Mouse (Mus musculus) midbrain, embryonic 16.5 days (tissue): ENCODE results near the gene E030018B13Rik. TPM values are rescaled to one million over a fixed set of nuclear protein-coding genes. Genes with fewer than 3 reads are reported as not detected.
A peak's percentile ranks its signal among the peaks of the same experiment; 100 is the strongest.

Source experiments
- ATAC-seq: fragments of 200-750 bp; cut with Nextera tagmentation; 2 replicates; pipeline ENCODE4 v1.8.0; 2017; ENCODE audit warnings: moderate TSS enrichment
- H3K27ac ChIP-seq: fragments of 300-500 bp; sonication (generic); 2 replicates; pipeline ENCODE4 v1.5.1; 2014; ENCODE audit warnings: mild to moderate bottlenecking, low read length, mixed read lengths
- H3K27me3 ChIP-seq: fragments of 300-500 bp; sonication (generic); 2 replicates; pipeline ENCODE4 v1.6.1; 2014; ENCODE audit warnings: low read depth, low read length, mixed read lengths; ENCODE audit not compliant: control insufficient read depth, insufficient read depth
- H3K36me3 ChIP-seq: fragments of 300-500 bp; sonication (generic); 2 replicates; pipeline ENCODE4 v1.6.1; 2014; ENCODE audit warnings: mild to moderate bottlenecking, low read length, moderate library complexity, mixed read lengths; ENCODE audit not compliant: control insufficient read depth, insufficient read depth
- H3K4me1 ChIP-seq: fragments of 300-500 bp; sonication (generic); 2 replicates; pipeline ENCODE4 v1.6.1; 2014; ENCODE audit warnings: mild to moderate bottlenecking, low read length, mixed read lengths; ENCODE audit not compliant: control insufficient read depth, insufficient read depth
- H3K4me2 ChIP-seq: fragments of 300-500 bp; sonication (generic); 2 replicates; pipeline ENCODE4 v1.6.1; 2014; ENCODE audit warnings: mild to moderate bottlenecking, low read length, mixed read lengths
- H3K4me3 ChIP-seq: fragments of 300-500 bp; sonication (generic); 2 replicates; pipeline ENCODE4 v1.5.1; 2014; ENCODE audit warnings: low read depth, mild to moderate bottlenecking, low read length, moderate library complexity, mixed read lengths
- H3K9ac ChIP-seq: fragments of 300-500 bp; sonication (generic); 2 replicates; pipeline ENCODE4 v1.6.1; 2014; ENCODE audit warnings: low read depth, low read length, mixed read lengths
- H3K9me3 ChIP-seq: fragments of 300-500 bp; sonication (generic); replicated peaks from 2 replicates; pipeline ENCODE4 v1.6.1; 2014; ENCODE audit warnings: mild to moderate bottlenecking, low read length, mixed read lengths; ENCODE audit not compliant: control insufficient read depth, poor library complexity, severe bottlenecking
- WGBS: fragments of 180-500 bp; shearing (Covaris S2); extraction: QIAGEN DNeasy Blood & Tissue Kit; methylation state at CpG from one replicate; pipeline ENCODE4 v1.1.7; 2014; 5-methylcytosine and 5-hydroxymethylcytosine counted together
- polyA plus RNA-seq: library from polyadenylated mRNA; unstranded; fragments of >200 nt; fragmentation: Nextera tagmentation; extraction: Ambion mirVana; gene quantifications from 2 replicates; pipeline ENCODE4 v1.2.1, GENCODE M21; 2015

Gene E030018B13Rik
- polyA plus RNA-seq, 1 experiment from 2014 or later, result not detected

- Histone ChIP-seq H3K36me3 (no peaks in the 10 kb centered on the region), H3K27ac (no peak overlapping the region), H3K27me3 (no peaks in the 10 kb centered on the region), H3K9ac (no peak overlapping the region), H3K4me3 (no peak overlapping the region), H3K4me1 (peaks cover 28% of the 10 kb centered on the region), H3K4me2 (no peak overlapping the region), H3K9me3 (no peaks in the 10 kb centered on the region)
- ATAC-seq, result no peak
- 76% methylated on average over 4 of the region's 4 CpGs for WGBS
Observed at GRCm38 (mm10) chr7:63929080-63929479, 12.4 kb downstream of the E030018B13Rik start.

GRCm38 (mm10) chr7:63930132-63930531 lies 13.5 kb downstream of the E030018B13Rik start:
- H3K4me3 ChIP-seq, result no peak overlapping the region

GRCm38 (mm10) chr7:63930766-63931165 lies 14.1 kb downstream of the E030018B13Rik start:
- Histone ChIP-seq H3K4me3 (no peak overlapping the region), H3K27me3 (no peaks in the 10 kb centered on the region), H3K4me2 (no peak overlapping the region), H3K9ac (no peak overlapping the region), H3K4me1 (peaks cover 28% of the 10 kb centered on the region), H3K36me3 (no peaks in the 10 kb centered on the region), H3K9me3 (no peaks in the 10 kb centered on the region), H3K27ac (no peak overlapping the region)
- no peak for ATAC-seq
- 86% methylated on average over 5 of the region's 5 CpGs for WGBS

More at GRCm38 (mm10) chr7:63930132-63930531, 13.5 kb downstream of the E030018B13Rik start:
- H3K27ac ChIP-seq, result no peak overlapping the region
- no peak overlapping the region for H3K4me2 ChIP-seq
- no peaks in the 10 kb centered on the region for H3K36me3 ChIP-seq
- ATAC-seq, result no peak
- no peaks in the 10 kb centered on the region for H3K9me3 ChIP-seq
- 96% methylated on average over 3 of the region's 3 CpGs for WGBS
- no peak overlapping the region for H3K9ac ChIP-seq
- H3K27me3 ChIP-seq, result no peaks in the 10 kb centered on the region
- H3K4me1 ChIP-seq, result peaks cover 28% of the 10 kb centered on the region

- Histone ChIP-seq H3K4me3 (no peak overlapping the region), H3K27ac (no peak overlapping the region), H3K36me3 (no peaks in the 10 kb centered on the region), H3K4me1 (peaks cover 18% of the 10 kb centered on the region), H3K9me3 (no peaks in the 10 kb centered on the region), H3K9ac (no peak overlapping the region), H3K4me2 (no peak overlapping the region), H3K27me3 (no peaks in the 10 kb centered on the region)
- ATAC-seq, result no peak
- WGBS, result 92% methylated on average over 3 of the region's 3 CpGs
Observed at GRCm38 (mm10) chr7:63932461-63932860, 15.8 kb downstream of the E030018B13Rik start.

GRCm38 (mm10) chr7:63933905-63934304 lies 17.2 kb downstream of the E030018B13Rik start:
- no peak for ATAC-seq
- Histone ChIP-seq H3K4me2 (no peak overlapping the region), H3K27ac (no peak overlapping the region), H3K4me1 (peaks cover 18% of the 10 kb centered on the region), H3K4me3 (no peak overlapping the region), H3K9me3 (no peaks in the 10 kb centered on the region), H3K9ac (no peak overlapping the region), H3K36me3 (no peaks in the 10 kb centered on the region), H3K27me3 (no peaks in the 10 kb centered on the region)
- WGBS, result 75% methylated on average over 6 of the region's 6 CpGs

GRCm38 (mm10) chr7:63934530-63934929 lies 17.9 kb downstream of the E030018B13Rik start:
- Histone ChIP-seq H3K9ac (no peak overlapping the region; the same call in 1 of the 2 replicates), H3K27ac (no peak overlapping the region), H3K9me3 (no peaks in the 10 kb centered on the region), H3K4me1 (peaks cover 18% of the 10 kb centered on the region), H3K4me2 (peak overlapping the region; percentile 90; the same call in 1 of the 2 replicates), H3K36me3 (no peaks in the 10 kb centered on the region), H3K4me3 (no peak overlapping the region), H3K27me3 (no peaks in the 10 kb centered on the region)
- 70% methylated on average over 1 of the region's 1 CpGs for WGBS
- ATAC-seq, result no peak

GRCm38 (mm10) chr7:63935809-63936187 lies 19.1 kb downstream of the E030018B13Rik start:
- H3K27ac ChIP-seq, result no peak overlapping the region
- 11% methylated on average over 8 of the region's 8 CpGs for WGBS

GRCm38 (mm10) chr7:63936188-63936985 lies 19.7 kb downstream of the E030018B13Rik start:
- under 1% methylated on average over 34 of the region's 34 CpGs for WGBS
- no peak for ATAC-seq
- Histone ChIP-seq H3K36me3 (no peaks in the 10 kb centered on the region), H3K27ac (peak overlapping the region; percentile 98), H3K27me3 (no peaks in the 10 kb centered on the region), H3K9me3 (no peaks in the 10 kb centered on the region), H3K4me1 (peaks cover 24% of the 10 kb centered on the region), H3K9ac (peak overlapping the region; percentile 98), H3K4me2 (peak overlapping the region; percentile 90), H3K4me3 (peak overlapping the region; percentile 96)

More at GRCm38 (mm10) chr7:63935809-63936187, 19.1 kb downstream of the E030018B13Rik start:
- Histone ChIP-seq H3K36me3 (no peaks in the 10 kb centered on the region), H3K4me3 (peak overlapping the region; percentile 96), H3K4me2 (peak overlapping the region; percentile 90), H3K9ac (peak overlapping the region; percentile 53), H3K27me3 (no peaks in the 10 kb centered on the region), H3K9me3 (no peaks in the 10 kb centered on the region), H3K4me1 (peaks cover 24% of the 10 kb centered on the region)
- ATAC-seq, result no peak

GRCm38 (mm10) chr7:63936986-63937235 lies 20.3 kb downstream of the E030018B13Rik start:
- H3K27me3 ChIP-seq, result no peaks in the 10 kb centered on the region
- no peaks in the 10 kb centered on the region for H3K9me3 ChIP-seq
- H3K4me3 ChIP-seq, result peak overlapping the region; percentile 96
- ATAC-seq, result no peak
- H3K27ac ChIP-seq, result peak overlapping the region; percentile 98
- H3K4me2 ChIP-seq, result peak overlapping the region; percentile 90
- H3K9ac ChIP-seq, result peak overlapping the region; percentile 98
- peaks cover 24% of the 10 kb centered on the region for H3K4me1 ChIP-seq
- no peaks in the 10 kb centered on the region for H3K36me3 ChIP-seq
- 0% methylated on average over 11 of the region's 11 CpGs for WGBS
